Mouse (Mus musculus): ENCODE data around the gene Svep1. TPM values are rescaled to one million over a fixed set of nuclear protein-coding genes. Genes with fewer than 3 reads are reported as not detected.

The Svep1 gene
- total and polyA plus RNA-seq, 3 experiments: 3.5 to 4.5 (median 4.2) TPM

GRCm38 (mm10) chr4:58223499-58223898 is 16.8 kb upstream of the Svep1 start:
- H3K79me2 ChIP-seq (replicated peaks; ENCODE audit: control insufficient read depth, insufficient read depth, low read length): no peaks in the 10 kb centered on the region
- 76% methylated on average over 2 of the region's 2 CpGs for WGBS
- TF ChIP-seq EP300 (IDR thresholded peaks at IDR 0.05; ENCODE audit: insufficient read depth, low read depth, low read length): no peak
- no peak for TF ChIP-seq CTCF (IDR thresholded peaks at IDR 0.05)
- no peak for TF ChIP-seq POLR2A (IDR thresholded peaks at IDR 0.05; ENCODE audit: insufficient read depth, low read depth, low read length)
- no peak overlapping the region for H3K27ac ChIP-seq
- intact Hi-C loops (cut with DNase I): no loop called here
- no peak overlapping the region for H3K4me3 ChIP-seq
- H3K9ac ChIP-seq (ENCODE audit: low read depth, low read length): no peak overlapping the region
- H3K4me1 ChIP-seq (ENCODE audit: control insufficient read depth, insufficient read depth, low read length): no peaks in the 10 kb centered on the region
- no peaks in the 10 kb centered on the region for H3K27me3 ChIP-seq (ENCODE audit: control insufficient read depth, insufficient read depth, low read length)
- H3K36me3 ChIP-seq (ENCODE audit: control insufficient read depth, insufficient read depth, low read length): no peaks in the 10 kb centered on the region
- DNase-seq: no peak

DNA sequence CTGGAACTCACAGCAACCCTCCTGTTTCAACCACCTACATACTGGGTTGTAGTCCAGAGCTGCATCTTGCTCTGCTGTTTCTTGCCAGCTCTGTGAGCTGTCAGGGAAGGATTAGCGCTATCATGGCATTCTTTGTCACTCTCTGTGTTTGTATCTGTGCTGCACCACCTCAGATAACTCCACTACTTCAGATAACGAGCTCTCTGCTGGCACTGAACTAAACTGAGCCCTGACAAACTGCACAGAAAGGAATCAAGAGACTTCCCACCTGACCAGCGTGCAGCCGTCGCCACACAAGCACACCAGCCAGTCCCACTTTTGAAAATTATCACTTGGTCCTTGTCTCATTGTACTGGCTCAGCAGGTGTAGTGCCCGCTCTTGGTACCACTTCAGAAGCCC is 4.7 kb upstream of the Svep1 start:
- H3K36me3 ChIP-seq (ENCODE audit: control insufficient read depth, insufficient read depth, low read length): no peaks in the 10 kb centered on the region
- intact Hi-C loops (cut with DNase I): no loop called here
- no peaks in the 10 kb centered on the region for H3K4me1 ChIP-seq (ENCODE audit: control insufficient read depth, insufficient read depth, low read length)
- TF ChIP-seq CTCF (IDR thresholded peaks at IDR 0.05) (no peak), POLR2A (IDR thresholded peaks at IDR 0.05; ENCODE audit: insufficient read depth, low read depth, low read length) (no peak), EP300 (IDR thresholded peaks at IDR 0.05; ENCODE audit: insufficient read depth, low read depth, low read length) (no peak)
- H3K27ac ChIP-seq: no peak overlapping the region
- no peak for DNase-seq
- H3K27me3 ChIP-seq (ENCODE audit: control insufficient read depth, insufficient read depth, low read length): peaks cover 2% of the 10 kb centered on the region; the same call in 1 of the 2 replicates
- H3K79me2 ChIP-seq (replicated peaks; ENCODE audit: control insufficient read depth, insufficient read depth, low read length): no peaks in the 10 kb centered on the region
- no peak overlapping the region for H3K4me3 ChIP-seq
- WGBS: 35% methylated on average over 6 of the region's 6 CpGs
- no peak overlapping the region for H3K9ac ChIP-seq (ENCODE audit: low read depth, low read length)

GRCm38 (mm10) chr4:58210557-58211090 is 4.0 kb upstream of the Svep1 start:
- DNase-seq: no peak
- no peaks in the 10 kb centered on the region for H3K79me2 ChIP-seq (replicated peaks; ENCODE audit: control insufficient read depth, insufficient read depth, low read length)
- peaks cover 1% of the 10 kb centered on the region; the same call in 1 of the 2 replicates for H3K27me3 ChIP-seq (ENCODE audit: control insufficient read depth, insufficient read depth, low read length)
- no peak overlapping the region for H3K27ac ChIP-seq
- WGBS: 56% methylated on average over 5 of the region's 5 CpGs
- TF ChIP-seq CTCF (IDR thresholded peaks at IDR 0.05) (peak; percentile 36), POLR2A (IDR thresholded peaks at IDR 0.05; ENCODE audit: insufficient read depth, low read depth, low read length) (no peak)
- no peak overlapping the region for H3K4me3 ChIP-seq
- H3K36me3 ChIP-seq (ENCODE audit: control insufficient read depth, insufficient read depth, low read length): no peaks in the 10 kb centered on the region
- intact Hi-C loops (cut with DNase I): no loop called here
- H3K4me1 ChIP-seq (ENCODE audit: control insufficient read depth, insufficient read depth, low read length): no peaks in the 10 kb centered on the region
- H3K9ac ChIP-seq (ENCODE audit: low read depth, low read length): no peak overlapping the region

GRCm38 (mm10) chr4:58205750-58206114 is 927 bp downstream of the Svep1 start:
- DNase-seq: no peak
- Histone ChIP-seq H3K9ac (ENCODE audit: low read depth, low read length) (peak overlapping the region; percentile 54), H3K36me3 (ENCODE audit: control insufficient read depth, insufficient read depth, low read length) (no peaks in the 10 kb centered on the region), H3K4me3 (peak overlapping the region; percentile 43), H3K27me3 (ENCODE audit: control insufficient read depth, insufficient read depth, low read length) (no peaks in the 10 kb centered on the region), H3K4me1 (ENCODE audit: control insufficient read depth, insufficient read depth, low read length) (peaks cover 2% of the 10 kb centered on the region), H3K27ac (no peak overlapping the region; the same call in 1 of the 2 replicates), H3K79me2 (replicated peaks; ENCODE audit: control insufficient read depth, insufficient read depth, low read length) (no peaks in the 10 kb centered on the region)
- intact Hi-C loops (cut with DNase I): no loop called here
- WGBS: 1% methylated on average over 31 of the region's 31 CpGs
- TF ChIP-seq CTCF (IDR thresholded peaks at IDR 0.05) (no peak), EP300 (IDR thresholded peaks at IDR 0.05; ENCODE audit: insufficient read depth, low read depth, low read length) (no peak), POLR2A (IDR thresholded peaks at IDR 0.05; ENCODE audit: insufficient read depth, low read depth, low read length) (no peak)

DNA sequence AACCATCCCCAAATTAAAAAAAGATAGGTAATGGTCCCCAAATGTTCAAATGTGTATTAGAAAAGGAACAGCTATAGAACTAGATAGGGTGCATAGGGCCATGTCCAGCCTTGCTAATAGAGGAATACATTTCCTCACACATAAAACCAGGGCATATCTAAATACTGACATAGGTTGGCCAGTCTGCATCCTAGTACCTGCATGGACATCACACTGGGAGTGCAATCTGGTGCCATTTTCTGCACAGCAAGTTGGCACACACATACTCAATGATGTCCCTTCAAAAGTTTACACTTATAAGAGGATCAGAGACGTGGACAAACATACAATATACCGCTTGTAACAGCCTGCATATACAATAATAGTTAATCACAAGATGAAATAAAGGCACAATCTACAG is 5.0 kb downstream of the Svep1 start:
- Histone ChIP-seq H3K36me3 (ENCODE audit: control insufficient read depth, insufficient read depth, low read length) (no peaks in the 10 kb centered on the region), H3K4me3 (no peak overlapping the region), H3K4me1 (ENCODE audit: control insufficient read depth, insufficient read depth, low read length) (peaks cover 5% of the 10 kb centered on the region), H3K27me3 (ENCODE audit: control insufficient read depth, insufficient read depth, low read length) (no peaks in the 10 kb centered on the region), H3K9ac (ENCODE audit: low read depth, low read length) (no peak overlapping the region), H3K79me2 (replicated peaks; ENCODE audit: control insufficient read depth, insufficient read depth, low read length) (no peaks in the 10 kb centered on the region), H3K27ac (no peak overlapping the region)
- 95% methylated on average over 2 of the region's 2 CpGs for WGBS
- no peak for TF ChIP-seq POLR2A (IDR thresholded peaks at IDR 0.05; ENCODE audit: insufficient read depth, low read depth, low read length)
- no peak for TF ChIP-seq EP300 (IDR thresholded peaks at IDR 0.05; ENCODE audit: insufficient read depth, low read depth, low read length)
- no peak for TF ChIP-seq CTCF (IDR thresholded peaks at IDR 0.05)
- DNase-seq: no peak
- intact Hi-C loops (cut with DNase I): no loop called here

DNA sequence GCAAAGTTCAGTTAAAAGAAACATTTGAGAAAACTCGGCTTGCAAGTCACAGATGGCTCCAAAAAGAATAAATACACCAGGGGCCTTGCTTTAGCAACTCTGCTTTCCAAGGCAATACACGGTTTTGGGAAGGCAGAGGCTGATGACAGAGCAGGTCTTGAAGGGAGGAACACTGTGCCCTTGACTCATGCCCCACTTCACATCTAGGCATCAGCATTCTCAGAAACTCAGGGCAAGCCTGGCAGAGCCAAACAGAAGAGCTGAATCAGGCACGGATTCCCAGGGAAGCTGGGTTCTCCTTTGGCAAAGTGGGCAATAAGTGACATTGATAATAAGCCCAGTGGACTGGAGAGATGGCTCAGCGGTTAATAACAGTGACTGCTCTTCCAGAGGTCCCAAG is 5.8 kb downstream of the Svep1 start:
- Histone ChIP-seq H3K9ac (ENCODE audit: low read depth, low read length) (no peak overlapping the region), H3K4me1 (ENCODE audit: control insufficient read depth, insufficient read depth, low read length) (peaks cover 5% of the 10 kb centered on the region), H3K4me3 (no peak overlapping the region), H3K36me3 (ENCODE audit: control insufficient read depth, insufficient read depth, low read length) (no peaks in the 10 kb centered on the region), H3K27ac (no peak overlapping the region), H3K79me2 (replicated peaks; ENCODE audit: control insufficient read depth, insufficient read depth, low read length) (no peaks in the 10 kb centered on the region), H3K27me3 (ENCODE audit: control insufficient read depth, insufficient read depth, low read length) (no peaks in the 10 kb centered on the region)
- no peak for TF ChIP-seq CTCF (IDR thresholded peaks at IDR 0.05)
- TF ChIP-seq EP300 (IDR thresholded peaks at IDR 0.05; ENCODE audit: insufficient read depth, low read depth, low read length): no peak
- no peak for TF ChIP-seq POLR2A (IDR thresholded peaks at IDR 0.05; ENCODE audit: insufficient read depth, low read depth, low read length)
- DNase-seq: no peak
- 66% methylated on average over 4 of the region's 4 CpGs for WGBS
- intact Hi-C loops (cut with DNase I): no loop called here

Measured in heart, adult 2 months (tissue).